Mouse (Mus musculus): ENCODE data around the gene Cyp3a13. TPM values are rescaled to one million over a fixed set of nuclear protein-coding genes. Genes with fewer than 3 reads are reported as not detected.
"Not testable (repeated sequence)": the region's sequence is repeated elsewhere in the genome, so short reads cannot be mapped to it uniquely, and the experiment has no call there.

Gene Cyp3a13
- not detected in 2 replicates for polyA plus RNA-seq (2016; fragmentation: Nextera tagmentation; extraction: Ambion mirVana)

GRCm38 (mm10) chr5:137921532-137921931 lies at the start of gene Cyp3a13:
TSS of gene Cyp3a13 (minus strand) at chr5:137921619.
- ATAC-seq (ENCODE audit: low FRiP score): no peak
- 54% methylated on average over 2 of the region's 2 CpGs for WGBS
- Histone ChIP-seq H3K9ac (no peak within 1 kb of the TSS), H3K4me1 (no peaks in the 10 kb centered on the region), H3K27ac (no peak within 1 kb of the TSS), H3K4me3 (replicated peaks) (no peak within 1 kb of the TSS), H3K4me2 (no peak within 1 kb of the TSS), H3K36me3 (replicated peaks) (no peaks in the 10 kb centered on the region), H3K9me3 (no peaks in the 10 kb centered on the region), H3K27me3 (no peaks in the 10 kb centered on the region)

DNA sequence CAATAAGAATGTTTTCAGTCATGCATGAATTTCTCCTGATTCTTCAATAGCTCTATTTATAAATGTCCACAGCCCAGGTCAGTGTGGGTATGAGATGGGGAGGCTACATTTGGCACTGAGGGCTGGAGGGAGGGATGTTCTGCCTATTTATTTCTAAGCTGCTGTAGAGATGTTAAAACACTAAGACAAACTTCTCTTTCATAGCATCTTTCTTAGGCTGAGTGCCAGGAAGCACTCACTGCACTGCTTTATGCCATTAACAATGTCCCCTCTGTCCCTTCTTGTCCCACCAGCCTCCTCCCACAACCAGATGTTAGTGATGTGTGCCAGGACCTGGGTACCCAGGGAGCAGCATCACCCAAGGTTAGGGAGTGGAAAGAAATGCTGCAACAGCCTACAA lies 45.1 kb upstream of the Cyp3a13 start:
- Histone ChIP-seq H3K4me3 (replicated peaks) (no peak overlapping the region), H3K4me2 (no peak overlapping the region), H3K27me3 (no peaks in the 10 kb centered on the region), H3K36me3 (replicated peaks) (no peaks in the 10 kb centered on the region), H3K27ac (no peak overlapping the region), H3K9me3 (no peaks in the 10 kb centered on the region), H3K9ac (no peak overlapping the region), H3K4me1 (no peaks in the 10 kb centered on the region)
- no peak for ATAC-seq (ENCODE audit: low FRiP score)

GRCm38 (mm10) chr5:137962945-137963344 lies 41.5 kb upstream of the Cyp3a13 start, which contains the start of gene Gjc3:
TSS of gene Gjc3 (minus strand) at chr5:137963098.
- H3K4me3 ChIP-seq (replicated peaks): no peak within 1 kb of the TSS
- H3K36me3 ChIP-seq (replicated peaks): no peaks in the 10 kb centered on the region
- H3K9me3 ChIP-seq: no peaks in the 10 kb centered on the region
- no peaks in the 10 kb centered on the region for H3K4me1 ChIP-seq
- ATAC-seq (ENCODE audit: low FRiP score): no peak
- no peak within 1 kb of the TSS for H3K9ac ChIP-seq
- no peak within 1 kb of the TSS for H3K4me2 ChIP-seq
- WGBS: 58% methylated on average over 8 of the region's 8 CpGs
- H3K27me3 ChIP-seq: no peaks in the 10 kb centered on the region
- no peak within 1 kb of the TSS for H3K27ac ChIP-seq

DNA sequence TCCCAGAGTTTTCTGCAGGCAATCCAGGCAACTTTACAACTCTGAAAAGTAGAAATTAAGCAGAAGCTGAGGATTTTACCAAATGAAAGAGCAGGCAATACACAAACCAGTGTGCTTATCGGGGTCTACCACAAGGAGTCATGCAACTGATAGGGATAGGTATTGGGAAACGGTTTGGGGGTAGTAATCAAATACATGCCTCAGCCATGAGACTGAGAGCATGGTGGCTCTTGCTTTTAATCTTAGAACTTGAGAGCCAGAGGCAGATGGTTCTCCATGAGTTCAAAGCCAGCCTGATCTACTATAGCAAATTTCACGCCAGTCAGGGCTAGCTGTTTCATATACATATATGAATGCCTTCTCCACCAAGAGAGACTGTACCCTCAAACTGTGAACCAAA lies 35.0 kb upstream of the Cyp3a13 start:
- H3K4me1 ChIP-seq: no peaks in the 10 kb centered on the region
- no peaks in the 10 kb centered on the region; the same call in 1 of the 2 replicates for H3K27me3 ChIP-seq
- no peaks in the 10 kb centered on the region for H3K9me3 ChIP-seq
- ATAC-seq (ENCODE audit: low FRiP score): no peak
- H3K9ac ChIP-seq: no peak overlapping the region
- no peaks in the 10 kb centered on the region for H3K36me3 ChIP-seq (replicated peaks)
- WGBS: 91% methylated on average over 3 of the region's 3 CpGs
- no peak overlapping the region for H3K4me3 ChIP-seq (replicated peaks)
- no peak overlapping the region for H3K4me2 ChIP-seq
- no peak overlapping the region for H3K27ac ChIP-seq

DNA sequence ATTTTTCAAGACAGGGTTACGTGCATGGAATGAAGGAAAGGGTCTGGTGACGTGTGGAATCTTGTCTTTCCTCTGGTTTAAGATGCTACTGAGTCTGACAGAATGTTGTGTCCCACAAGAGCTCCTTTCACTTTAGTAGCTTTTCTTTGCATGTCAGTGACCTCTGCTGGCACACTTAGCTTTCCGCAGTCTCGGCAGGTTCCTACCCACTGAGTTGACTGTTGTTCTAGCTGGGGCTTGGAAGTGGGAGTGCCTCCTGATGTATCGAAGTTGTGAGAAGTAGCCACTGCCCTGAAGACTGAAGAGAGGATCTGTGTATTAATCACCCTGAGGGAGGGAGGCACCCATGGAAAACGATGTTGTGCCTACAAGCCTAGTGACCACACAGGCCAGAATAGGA lies 29.8 kb upstream of the Cyp3a13 start:
- ATAC-seq (ENCODE audit: low FRiP score): no peak
- no peak overlapping the region for H3K27ac ChIP-seq
- no peaks in the 10 kb centered on the region for H3K27me3 ChIP-seq
- H3K4me2 ChIP-seq: no peak overlapping the region
- no peaks in the 10 kb centered on the region for H3K9me3 ChIP-seq
- H3K4me3 ChIP-seq (replicated peaks): no peak overlapping the region
- no peaks in the 10 kb centered on the region for H3K4me1 ChIP-seq
- H3K9ac ChIP-seq: no peak overlapping the region
- WGBS: 41% methylated on average over 6 of the region's 6 CpGs
- H3K36me3 ChIP-seq (replicated peaks): no peaks in the 10 kb centered on the region

DNA sequence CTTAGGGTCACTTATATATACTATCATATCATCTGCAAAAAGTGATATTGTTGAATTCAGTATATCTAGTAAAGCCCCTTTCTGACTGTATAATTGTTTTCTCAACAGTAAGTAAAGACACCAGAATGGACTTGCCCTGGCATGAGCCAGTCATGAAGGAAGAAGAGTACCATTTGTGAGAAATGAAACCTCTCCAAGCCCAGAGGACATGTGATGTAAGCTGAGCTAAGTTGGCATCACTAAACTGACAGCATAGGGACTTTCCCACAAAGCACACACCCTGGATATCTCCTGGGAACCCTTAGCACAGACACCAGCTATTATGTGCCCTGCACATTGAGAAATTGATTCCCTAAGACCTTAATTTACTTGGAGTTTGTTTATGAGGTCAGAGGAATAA lies 25.9 kb upstream of the Cyp3a13 start:
- Histone ChIP-seq H3K4me2 (no peak overlapping the region), H3K27ac (no peak overlapping the region), H3K9me3 (no peaks in the 10 kb centered on the region), H3K27me3 (no peaks in the 10 kb centered on the region), H3K9ac (no peak overlapping the region), H3K36me3 (replicated peaks) (no peaks in the 10 kb centered on the region), H3K4me1 (no peaks in the 10 kb centered on the region), H3K4me3 (replicated peaks) (no peak overlapping the region)
- no peak for ATAC-seq (ENCODE audit: low FRiP score)

- no peaks in the 10 kb centered on the region for H3K4me1 ChIP-seq
- 86% methylated on average over 1 of the region's 1 CpGs for WGBS
- no peak overlapping the region for H3K9ac ChIP-seq
- no peak for ATAC-seq (ENCODE audit: low FRiP score)
- H3K4me2 ChIP-seq: no peak overlapping the region
- no peak overlapping the region for H3K4me3 ChIP-seq (replicated peaks)
- no peaks in the 10 kb centered on the region for H3K9me3 ChIP-seq
- H3K36me3 ChIP-seq (replicated peaks): no peaks in the 10 kb centered on the region
- no peaks in the 10 kb centered on the region for H3K27me3 ChIP-seq
- no peak overlapping the region for H3K27ac ChIP-seq
Observed at GRCm38 (mm10) chr5:137943133-137943532, 21.7 kb upstream of the Cyp3a13 start.

- no peak overlapping the region for H3K4me2 ChIP-seq
- peaks cover 6% of the 10 kb centered on the region; the same call in 1 of the 2 replicates for H3K9me3 ChIP-seq
- no peak overlapping the region for H3K27ac ChIP-seq
- 87% methylated on average over 4 of the region's 4 CpGs for WGBS
- H3K9ac ChIP-seq: no peak overlapping the region
- H3K27me3 ChIP-seq: no peaks in the 10 kb centered on the region
- no peaks in the 10 kb centered on the region for H3K36me3 ChIP-seq (replicated peaks)
- no peak for ATAC-seq (ENCODE audit: low FRiP score)
- no peaks in the 10 kb centered on the region for H3K4me1 ChIP-seq
- no peak overlapping the region for H3K4me3 ChIP-seq (replicated peaks)
Observed at GRCm38 (mm10) chr5:137940948-137941347, 19.5 kb upstream of the Cyp3a13 start.

- H3K27ac ChIP-seq: no peak overlapping the region
- no peak overlapping the region for H3K4me3 ChIP-seq (replicated peaks)
- H3K36me3 ChIP-seq (replicated peaks): no peaks in the 10 kb centered on the region
- no peak overlapping the region for H3K4me2 ChIP-seq
- no peak overlapping the region for H3K9ac ChIP-seq
- no peaks in the 10 kb centered on the region for H3K27me3 ChIP-seq
- H3K4me1 ChIP-seq: no peaks in the 10 kb centered on the region
- H3K9me3 ChIP-seq: peaks cover 6% of the 10 kb centered on the region; the same call in 1 of the 2 replicates
- no peak for ATAC-seq (ENCODE audit: low FRiP score)
- 73% methylated on average over 4 of the region's 4 CpGs for WGBS
Observed at GRCm38 (mm10) chr5:137937238-137937637, 15.8 kb upstream of the Cyp3a13 start.

- H3K36me3 ChIP-seq (replicated peaks): no peaks in the 10 kb centered on the region
- no peaks in the 10 kb centered on the region for H3K4me1 ChIP-seq
- H3K4me3 ChIP-seq (replicated peaks): no peak overlapping the region
- no peak for ATAC-seq (ENCODE audit: low FRiP score)
- H3K9me3 ChIP-seq: peaks cover 6% of the 10 kb centered on the region; the same call in 1 of the 2 replicates
- no peak overlapping the region for H3K27ac ChIP-seq
- H3K27me3 ChIP-seq: no peaks in the 10 kb centered on the region
- no peak overlapping the region for H3K4me2 ChIP-seq
- 96% methylated on average over 2 of the region's 2 CpGs for WGBS
- H3K9ac ChIP-seq: no peak overlapping the region
Observed at GRCm38 (mm10) chr5:137936486-137936885, 15.1 kb upstream of the Cyp3a13 start.

GRCm38 (mm10) chr5:137933934-137934333 lies 12.5 kb upstream of the Cyp3a13 start:
- H3K9me3 ChIP-seq; H3K4me1 ChIP-seq; ATAC-seq (ENCODE audit: low FRiP score); H3K27ac ChIP-seq; H3K4me2 ChIP-seq; H3K27me3 ChIP-seq; H3K4me3 ChIP-seq (replicated peaks); H3K36me3 ChIP-seq (replicated peaks); H3K9ac ChIP-seq: not testable (repeated sequence)
- 60% methylated on average over 2 of the region's 2 CpGs for WGBS

- WGBS: 85% methylated on average over 11 of the region's 11 CpGs
Observed at GRCm38 (mm10) chr5:137928439-137928838, 7.0 kb upstream of the Cyp3a13 start.

GRCm38 (mm10) chr5:137922171-137922570 lies 752 bp upstream of the Cyp3a13 start:
- Histone ChIP-seq H3K36me3 (replicated peaks) (no peaks in the 10 kb centered on the region), H3K4me2 (no peak overlapping the region), H3K27ac (no peak overlapping the region), H3K4me3 (replicated peaks) (no peak overlapping the region), H3K9ac (no peak overlapping the region), H3K9me3 (no peaks in the 10 kb centered on the region), H3K27me3 (no peaks in the 10 kb centered on the region), H3K4me1 (no peaks in the 10 kb centered on the region)
- ATAC-seq (ENCODE audit: low FRiP score): no peak

More at GRCm38 (mm10) chr5:137928439-137928838, 7.0 kb upstream of the Cyp3a13 start:
- Histone ChIP-seq H3K27me3 (no peaks in the 10 kb centered on the region), H3K9ac (no peak overlapping the region), H3K4me1 (no peaks in the 10 kb centered on the region), H3K4me2 (no peak overlapping the region), H3K4me3 (replicated peaks) (no peak overlapping the region), H3K9me3 (no peaks in the 10 kb centered on the region), H3K36me3 (replicated peaks) (no peaks in the 10 kb centered on the region), H3K27ac (no peak overlapping the region)
- no peak for ATAC-seq (ENCODE audit: low FRiP score)

Measured in forebrain, embryonic 12.5 days (tissue).